Mouse (Mus musculus) erythroid progenitor cell, adult 5-6 weeks (primary cell): Measurements from ENCODE around the gene Lpar3. TPM values are rescaled to one million over a fixed set of nuclear protein-coding genes. Genes with fewer than 3 reads are reported as not detected.
A peak's percentile ranks its signal among the peaks of the same experiment; 100 is the strongest.

Source experiments
- ATAC-seq: replicated peaks from 2 replicates; pipeline ENCODE4 v1.8.0; 2016; ENCODE audit warnings: moderate number of reproducible peaks, mild to moderate bottlenecking, moderate TSS enrichment, inconsistent platforms; ENCODE audit not compliant: poor library complexity, low FRiP score, severe bottlenecking
- total RNA-seq, 2 experiments: library from RNA; stranded (forward) in 1 of 2; stranded (reverse) in 1 of 2; fragments of 150-400 nt in 1 of 2; fragments of 186-747, 209-891 nt in 1 of 2; gene quantifications; 2 replicates each; pipeline versions ENCODE4 v1.2.3 to v1.2.4; 2015 to 2017; ENCODE audit warnings: low replicate concordance in 2 of 2

The Lpar3 gene
- total RNA-seq, 2 experiments from 2014 or later = not detected

DNA sequence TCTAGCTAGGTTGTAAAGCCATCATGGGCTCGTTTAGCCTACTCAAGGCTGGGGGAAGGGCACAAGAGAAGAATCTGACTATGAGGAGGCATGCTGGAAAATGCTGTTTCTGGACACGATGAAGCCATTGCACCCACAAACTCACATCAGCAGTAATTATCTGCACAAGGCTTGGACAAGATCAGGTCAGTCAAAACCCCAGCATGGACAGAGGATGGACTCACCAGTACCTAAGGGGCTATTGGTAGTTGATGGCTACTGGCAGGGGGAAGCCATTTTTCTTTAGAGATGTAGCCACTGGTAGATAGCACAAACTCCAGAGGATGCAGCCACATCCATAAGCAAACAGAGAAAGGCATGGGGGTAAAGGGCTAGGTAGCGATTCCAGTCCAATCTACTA, 81.7 kb downstream of the Lpar3 start:
- ATAC-seq = no peak

DNA sequence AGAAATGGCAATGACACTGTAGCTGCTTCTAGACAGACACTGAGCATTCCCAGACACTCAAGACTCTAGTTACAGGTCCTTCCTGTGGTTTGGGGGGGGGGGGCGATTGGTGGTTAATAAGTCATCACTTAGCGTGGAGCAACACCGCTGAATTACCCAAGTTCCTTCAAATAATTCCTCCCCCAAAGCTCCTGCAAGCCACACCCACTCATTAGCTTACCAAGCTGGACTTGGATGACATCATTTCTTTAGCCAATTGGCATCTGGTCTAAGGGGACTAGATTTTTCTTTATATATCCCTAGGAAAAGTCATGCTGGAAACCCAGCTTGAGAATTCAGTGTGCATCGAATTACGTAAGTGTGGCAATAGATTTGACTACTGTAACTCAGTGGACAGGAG, 82.4 kb downstream of the Lpar3 start:
- no peak for ATAC-seq

DNA sequence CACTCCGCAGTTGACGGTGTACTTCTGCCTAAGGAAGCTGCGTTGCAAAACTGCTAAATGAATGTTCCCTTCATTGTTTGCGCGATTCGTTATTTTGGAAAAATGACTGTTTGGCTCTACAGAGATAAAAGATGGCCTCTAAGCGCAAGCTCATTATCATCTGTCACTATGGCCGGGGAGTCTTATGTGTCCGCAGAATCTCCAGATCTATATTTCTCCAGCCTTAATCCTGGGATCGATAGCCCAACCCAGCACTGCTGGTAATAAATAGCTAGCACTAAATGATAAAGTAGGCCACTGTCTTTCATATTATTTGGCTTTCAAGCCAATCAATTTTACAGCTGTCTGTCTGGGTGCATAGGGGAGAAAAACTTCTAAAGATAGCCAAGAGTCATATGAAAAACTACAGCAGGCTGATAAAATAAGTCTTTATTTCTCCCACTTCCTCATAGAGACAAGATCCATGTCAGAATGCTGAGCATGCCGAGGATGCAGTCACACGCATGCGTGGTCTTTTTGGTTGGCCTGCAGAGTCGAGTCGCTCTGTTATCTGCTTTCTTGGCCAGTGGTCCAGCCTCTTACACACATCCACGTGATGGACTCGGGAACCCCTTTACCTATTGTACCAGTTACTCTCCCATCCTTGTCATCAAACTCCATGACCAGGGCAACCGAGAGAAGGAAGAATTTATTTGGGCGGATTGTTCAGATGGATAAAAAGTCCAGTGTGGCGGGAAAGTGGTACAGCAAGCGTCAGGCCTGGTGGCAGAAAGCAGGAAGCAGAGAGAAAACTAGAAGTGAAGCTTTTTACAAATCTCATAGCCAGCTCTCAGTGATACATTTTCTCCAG, 84.0 kb downstream of the Lpar3 start:
- no peak for ATAC-seq

DNA sequence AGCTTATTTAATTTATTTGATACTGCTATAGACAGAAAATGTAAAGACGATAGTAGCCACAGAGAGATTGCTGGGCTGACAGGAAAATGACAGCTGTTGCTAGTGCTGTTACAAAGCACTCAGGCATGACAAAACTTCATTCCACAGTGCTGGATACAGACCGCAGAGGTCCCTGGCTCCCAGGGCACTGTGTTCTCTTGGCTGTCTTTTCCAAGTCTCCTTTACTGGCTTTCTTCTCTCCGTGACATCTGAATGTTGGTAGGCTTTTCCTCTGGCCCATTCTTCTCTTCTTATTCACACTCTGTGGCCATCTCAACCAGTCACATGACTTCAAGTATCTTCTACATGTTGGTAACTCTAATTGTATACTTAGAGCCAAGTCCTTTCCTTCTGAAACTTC, 86.6 kb downstream of the Lpar3 start:
- ATAC-seq = no peak

DNA sequence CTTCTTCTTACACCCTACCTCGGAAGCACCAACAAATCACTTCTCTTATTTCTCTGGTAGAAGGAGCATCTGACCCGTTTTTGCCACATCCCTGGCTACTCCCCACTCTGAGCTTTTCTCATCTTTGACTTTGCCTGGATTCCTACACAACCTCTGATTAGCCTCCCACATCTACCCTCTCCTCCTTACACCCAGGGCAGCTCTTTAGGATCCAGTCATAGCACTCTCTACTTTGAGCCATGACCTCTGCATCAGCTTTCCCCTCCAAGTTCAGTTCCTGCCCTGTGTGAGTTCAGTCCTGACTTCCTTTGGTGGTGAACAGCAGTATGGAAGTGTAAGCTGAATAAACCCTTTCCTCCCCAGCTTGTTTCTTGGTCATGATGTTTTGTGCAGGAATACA, 87.1 kb downstream of the Lpar3 start:
- no peak for ATAC-seq

DNA sequence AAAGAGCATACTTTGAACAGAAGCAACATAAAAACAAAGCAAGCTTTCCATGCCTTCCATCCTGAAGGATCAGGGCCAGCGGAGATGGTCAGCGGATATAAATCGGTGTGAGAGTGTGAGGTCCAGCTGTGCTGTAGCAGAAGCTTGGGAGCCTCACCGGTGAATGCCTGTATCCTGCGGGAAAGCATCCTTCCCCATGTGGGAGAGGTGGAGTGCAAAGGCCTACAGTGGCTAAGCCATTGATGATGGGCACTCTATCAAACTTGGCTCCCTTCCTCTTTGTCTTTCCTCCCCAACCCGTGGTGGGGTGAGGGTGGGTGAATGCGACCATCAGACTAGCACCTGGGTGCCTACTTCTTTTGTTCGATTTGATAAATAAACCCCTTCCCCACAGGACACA, 88.8 kb downstream of the Lpar3 start:
- no peak for ATAC-seq

DNA sequence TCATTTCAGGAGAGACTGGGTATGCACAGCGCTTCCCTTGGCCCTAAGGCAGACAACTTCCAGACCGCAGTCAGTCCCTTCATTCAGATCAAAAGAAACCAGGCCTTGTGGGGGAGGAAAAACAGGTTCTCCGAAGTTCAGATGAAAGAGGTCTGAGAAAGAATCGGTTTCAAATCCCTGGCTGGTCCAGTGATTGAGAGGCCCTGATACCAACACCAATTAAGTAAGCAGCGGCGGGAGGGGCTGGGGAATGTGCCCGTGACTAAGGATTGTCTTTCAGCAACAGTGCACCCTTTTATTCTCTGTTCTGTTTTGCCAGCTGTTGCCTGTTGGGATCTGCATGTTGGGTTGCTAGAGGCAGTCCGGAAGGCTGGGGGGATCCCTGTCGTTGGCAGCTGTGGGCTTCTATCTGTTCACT, 90.4 kb downstream of the Lpar3 start:
- no peak for ATAC-seq

DNA sequence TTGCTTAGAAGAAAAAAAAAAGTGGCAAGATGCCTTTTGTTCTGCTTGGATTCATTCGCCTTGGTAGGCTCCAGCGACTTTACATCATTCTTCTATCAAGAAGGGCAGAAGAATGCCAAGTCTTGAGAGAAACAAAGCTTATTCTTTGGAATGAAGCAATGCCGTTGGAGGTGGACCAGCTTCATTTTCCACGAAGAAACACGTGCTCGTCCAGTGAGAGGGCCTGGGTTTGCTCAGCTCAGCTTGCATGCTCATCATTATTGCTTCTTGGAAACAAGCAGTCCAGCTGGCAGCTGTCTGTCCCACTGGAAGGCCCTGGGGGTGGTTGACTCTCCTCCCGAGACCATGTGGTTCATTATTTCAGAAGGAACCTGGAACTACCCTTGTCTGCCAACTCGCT, 94.7 kb downstream of the Lpar3 start:
- no peak for ATAC-seq

DNA sequence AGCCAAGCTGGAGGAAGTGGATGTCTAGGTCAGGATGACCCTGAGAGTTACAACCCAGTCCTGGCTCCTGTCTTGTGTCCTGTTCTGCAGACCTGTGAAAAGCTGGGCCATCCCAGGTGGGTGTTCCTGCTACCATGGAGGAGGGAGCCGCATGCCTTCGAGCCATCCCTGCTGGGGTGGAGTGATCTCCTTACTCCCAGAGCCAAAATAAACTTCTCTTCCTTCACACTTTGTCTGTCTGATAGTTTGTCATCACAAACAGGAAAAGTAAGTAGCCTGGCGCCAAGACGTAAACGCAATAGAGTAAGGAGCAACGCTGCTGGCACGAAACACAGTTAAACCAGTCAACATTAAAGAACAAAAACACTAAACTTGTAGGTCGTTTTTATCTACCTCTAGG, 95.5 kb downstream of the Lpar3 start:
- ATAC-seq = no peak

DNA sequence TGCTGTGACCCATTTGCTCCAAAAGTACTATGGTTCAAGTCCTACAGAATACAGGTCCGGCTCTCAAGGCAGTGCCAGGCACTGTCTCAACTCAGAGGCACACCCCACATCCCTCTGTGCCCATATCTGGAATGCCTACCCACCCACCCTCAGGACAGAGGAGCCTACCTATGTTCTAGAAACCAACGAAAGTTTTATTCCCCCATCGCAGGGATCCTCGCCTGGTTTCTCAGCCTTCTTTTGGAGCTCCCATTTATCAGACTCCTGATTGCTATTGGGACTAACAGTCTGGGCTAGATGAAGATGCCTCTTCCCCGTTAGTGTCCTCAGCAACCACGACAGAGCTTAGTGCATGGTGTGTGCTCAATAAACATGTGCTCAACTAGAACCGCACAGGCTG, 96.6 kb downstream of the Lpar3 start:
- no peak for ATAC-seq

DNA sequence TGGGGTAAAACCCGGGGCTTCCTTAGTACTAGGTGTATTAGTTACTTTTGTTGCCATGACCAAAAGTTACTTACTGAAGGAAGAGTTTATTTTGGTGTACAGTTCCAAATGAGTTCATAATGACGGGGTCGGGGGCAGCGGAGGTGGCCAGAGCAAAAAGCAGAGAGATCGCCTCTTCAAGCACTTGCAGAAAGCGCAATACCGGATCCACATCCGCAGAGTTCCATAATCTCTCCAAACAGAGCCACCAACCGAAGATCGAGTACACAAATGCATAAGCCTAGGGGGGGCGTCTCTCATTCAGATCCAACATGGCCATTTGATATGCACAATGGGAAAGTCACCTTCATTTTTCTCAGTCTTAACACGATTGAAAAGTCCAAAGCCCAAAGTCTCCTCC, 97.1 kb downstream of the Lpar3 start:
- ATAC-seq = no peak

DNA sequence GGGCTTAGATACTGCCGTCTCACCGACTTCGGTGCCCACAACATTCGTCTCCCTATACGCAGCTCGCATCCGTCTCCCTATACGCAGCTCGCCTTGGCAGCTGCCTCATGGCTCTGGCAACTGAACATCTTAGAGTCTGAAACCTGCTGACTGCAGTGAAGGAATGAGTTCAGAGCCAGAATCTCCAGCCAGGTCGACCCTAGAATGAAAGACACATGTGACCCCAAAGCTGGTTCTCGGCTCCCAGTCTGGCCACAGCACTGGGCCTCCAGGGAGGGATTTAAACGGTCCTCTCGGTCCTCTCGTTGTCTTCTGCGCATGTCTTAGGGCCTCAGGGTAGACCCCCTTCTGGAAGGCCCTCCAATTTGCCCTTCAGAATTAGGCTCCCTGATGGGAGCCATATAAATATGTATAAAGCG, 97.8 kb downstream of the Lpar3 start:
- ATAC-seq = no peak

DNA sequence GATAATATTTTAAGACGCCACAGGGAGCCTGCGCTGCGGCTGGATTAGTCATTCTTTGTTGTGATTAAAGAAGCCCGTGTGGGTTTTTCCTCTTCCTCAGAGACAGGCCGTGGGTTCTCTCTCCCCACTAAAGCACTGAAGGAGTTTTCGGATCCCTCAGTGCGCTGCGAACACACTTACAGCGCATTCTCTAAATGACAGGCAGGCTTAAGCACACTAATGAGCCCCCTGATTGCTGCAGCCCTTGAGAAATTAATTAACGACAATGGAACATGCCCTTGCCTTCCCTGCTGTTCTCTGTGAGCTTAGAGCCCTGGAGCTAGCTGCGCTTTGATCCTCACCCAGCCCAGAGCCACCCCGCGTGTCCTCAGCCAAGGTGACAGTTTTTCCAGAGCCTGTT, 98.2 kb downstream of the Lpar3 start:
- ATAC-seq = no peak

DNA sequence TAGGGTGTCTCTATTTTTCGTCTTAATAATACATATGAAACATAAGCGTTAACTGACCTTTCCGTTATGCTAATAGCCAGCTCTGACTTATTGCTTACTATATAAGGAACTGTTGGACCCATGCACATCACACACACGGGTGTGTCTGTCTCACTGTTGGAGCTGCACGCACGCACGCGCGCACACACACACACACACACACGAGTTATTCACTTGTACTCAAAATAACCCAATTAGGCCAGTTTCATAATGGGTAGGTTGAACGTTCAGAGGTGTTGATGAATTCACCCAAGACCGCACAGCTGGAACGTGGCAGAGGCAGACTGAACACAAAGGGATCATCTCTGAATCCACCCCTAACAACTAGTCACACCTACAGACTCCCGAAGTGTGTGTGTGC, 98.7 kb downstream of the Lpar3 start:
- no peak for ATAC-seq

DNA sequence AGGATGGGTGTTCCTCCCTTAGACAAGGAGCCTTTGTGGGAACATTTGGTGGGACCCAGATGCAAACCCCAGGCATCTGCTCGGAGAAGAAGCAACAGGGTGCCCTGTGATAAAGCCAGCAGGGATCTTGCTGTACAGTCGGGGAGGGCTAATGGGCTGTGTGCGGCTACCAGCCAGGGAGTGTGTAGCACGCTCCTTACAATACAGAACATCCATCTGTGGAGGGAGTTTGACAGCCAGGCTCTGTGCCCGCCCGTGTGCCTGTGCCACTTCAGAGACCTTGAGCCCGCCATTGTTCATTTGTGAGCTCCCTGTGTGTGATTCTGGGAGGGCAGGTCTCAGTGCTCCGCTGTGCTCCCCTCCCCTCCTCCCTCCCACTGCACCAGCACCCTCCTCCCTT, 104.2 kb downstream of the Lpar3 start:
- no peak for ATAC-seq

DNA sequence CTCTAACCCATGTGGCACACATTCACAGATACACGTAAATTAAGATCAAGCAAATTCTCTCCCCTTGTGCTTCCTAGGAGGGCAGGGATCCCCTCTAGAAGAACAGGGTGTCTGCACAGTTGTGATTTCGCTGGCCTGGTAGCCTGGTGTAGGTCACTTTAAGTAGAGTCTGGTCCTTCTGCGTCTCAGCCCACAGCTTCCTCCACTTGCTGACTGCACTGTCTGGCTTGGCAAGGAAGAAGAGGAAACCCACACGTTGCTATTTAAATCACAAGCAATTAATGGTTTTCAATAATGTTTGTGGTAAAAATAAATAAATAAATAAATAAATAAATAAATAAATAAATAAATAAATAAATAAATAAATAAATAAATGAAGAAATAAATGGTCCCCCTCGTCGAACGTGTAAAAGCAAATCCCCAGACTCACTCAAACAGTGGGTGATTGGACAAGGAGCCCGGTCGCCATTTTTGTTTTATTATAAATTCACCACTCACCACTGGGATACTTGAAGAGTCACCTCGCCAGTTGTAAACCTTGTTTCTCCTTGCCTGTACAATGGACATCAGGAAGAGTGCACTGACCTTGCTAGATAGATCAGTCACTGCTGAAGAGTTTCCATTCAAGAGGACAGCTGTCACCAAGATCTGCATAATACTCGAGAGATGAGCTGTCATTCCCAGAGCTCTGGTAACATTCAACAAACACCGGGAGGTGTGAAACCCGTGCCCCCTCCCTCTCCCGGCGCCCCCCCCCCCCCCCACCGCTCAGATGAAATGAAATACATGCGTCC, 106.2 kb downstream of the Lpar3 start:
- ATAC-seq = no peak

DNA sequence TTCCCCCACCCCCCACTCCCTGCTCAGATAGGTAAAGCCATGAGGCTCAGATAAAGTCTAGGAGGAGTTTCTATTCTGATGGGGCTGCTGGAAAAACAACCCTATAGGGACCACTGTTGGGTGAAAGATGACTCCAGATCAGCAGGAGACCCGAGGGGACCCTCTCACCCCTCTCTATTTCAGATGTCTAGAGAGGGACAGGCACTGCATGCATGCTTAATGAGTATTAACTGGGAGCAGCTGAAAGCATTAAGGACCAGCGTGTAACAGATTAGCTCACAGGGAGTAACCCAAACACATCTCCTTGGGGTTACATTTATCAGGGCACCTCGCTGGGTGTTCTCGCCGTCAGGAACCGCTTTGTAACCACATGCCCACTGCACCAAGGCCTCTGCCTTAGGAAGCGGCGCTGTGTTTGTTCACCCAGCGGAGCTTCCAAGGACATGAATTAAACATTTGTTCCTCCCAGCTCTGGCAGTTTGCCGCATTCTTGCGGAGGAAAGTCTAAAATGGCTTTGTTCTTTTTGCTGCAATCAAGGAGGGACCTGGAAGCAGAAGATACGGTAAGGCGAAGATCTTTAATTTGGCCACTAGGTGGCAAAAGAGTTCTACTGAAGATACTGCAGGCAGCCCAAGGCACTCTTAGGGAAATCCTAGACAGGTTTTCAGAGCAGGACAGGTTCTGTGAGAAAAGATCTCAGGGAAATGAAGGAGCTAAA, 106.9 kb downstream of the Lpar3 start:
- ATAC-seq = peak; percentile 86

DNA sequence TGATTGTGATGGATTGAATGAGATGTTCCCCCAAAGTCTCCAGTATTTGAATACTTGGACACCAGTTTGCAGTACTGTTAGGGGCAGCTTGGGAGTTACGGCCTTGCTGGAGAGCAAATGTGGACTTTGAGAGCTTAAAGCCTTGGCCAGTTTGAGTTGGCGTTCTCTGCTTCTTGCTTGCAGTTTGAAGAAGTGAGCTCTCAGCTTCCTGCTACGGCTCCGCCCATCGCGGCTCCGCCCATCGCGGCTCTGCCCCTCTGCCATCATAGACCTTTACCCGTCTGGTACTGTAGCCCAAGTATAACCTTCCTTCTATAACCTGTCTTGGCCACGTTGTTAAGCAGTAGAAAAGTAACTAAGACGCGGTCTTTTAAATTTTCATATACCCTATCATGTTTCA, 108.0 kb downstream of the Lpar3 start:
- peak; percentile 72 for ATAC-seq

DNA sequence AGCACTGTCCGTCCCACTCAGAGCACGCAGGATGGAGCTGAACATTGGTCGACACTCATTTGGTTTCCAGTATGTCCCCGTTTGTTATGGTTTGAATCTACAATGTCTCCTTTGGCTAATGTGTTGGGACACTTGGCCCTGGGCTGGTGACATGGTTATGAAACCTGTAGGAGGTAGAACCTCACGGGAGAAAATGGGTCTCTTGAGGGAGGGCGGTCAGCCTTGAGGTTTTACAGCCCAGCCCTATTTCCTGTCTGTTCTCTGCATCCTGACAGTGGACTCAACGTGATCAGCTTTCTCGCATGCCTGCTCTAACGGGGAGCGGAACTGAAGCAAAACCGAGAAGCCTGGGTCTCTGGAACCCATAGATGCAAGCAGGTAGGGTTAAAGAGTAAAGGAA, 111.1 kb downstream of the Lpar3 start:
- ATAC-seq = no peak

DNA sequence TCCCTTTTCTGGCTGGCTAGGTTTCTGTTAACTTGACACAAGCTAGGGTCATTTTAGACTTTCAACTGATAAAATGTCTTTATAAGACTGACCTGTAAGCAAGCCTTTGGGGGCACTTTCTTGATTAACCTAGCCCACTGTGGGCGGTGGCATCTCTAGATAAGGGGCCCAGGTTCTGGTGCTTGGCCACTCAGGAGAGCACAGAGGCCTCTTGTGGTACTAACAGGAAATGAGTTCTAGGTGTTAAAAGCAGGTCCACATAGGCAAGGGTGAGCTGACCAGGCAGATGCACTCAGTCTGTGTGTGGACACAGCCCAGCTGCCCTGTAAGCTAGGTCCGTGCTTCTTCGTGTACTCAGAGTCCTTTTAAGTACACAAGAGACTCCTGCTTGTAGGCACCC, 112.5 kb downstream of the Lpar3 start:
- no peak for ATAC-seq

DNA sequence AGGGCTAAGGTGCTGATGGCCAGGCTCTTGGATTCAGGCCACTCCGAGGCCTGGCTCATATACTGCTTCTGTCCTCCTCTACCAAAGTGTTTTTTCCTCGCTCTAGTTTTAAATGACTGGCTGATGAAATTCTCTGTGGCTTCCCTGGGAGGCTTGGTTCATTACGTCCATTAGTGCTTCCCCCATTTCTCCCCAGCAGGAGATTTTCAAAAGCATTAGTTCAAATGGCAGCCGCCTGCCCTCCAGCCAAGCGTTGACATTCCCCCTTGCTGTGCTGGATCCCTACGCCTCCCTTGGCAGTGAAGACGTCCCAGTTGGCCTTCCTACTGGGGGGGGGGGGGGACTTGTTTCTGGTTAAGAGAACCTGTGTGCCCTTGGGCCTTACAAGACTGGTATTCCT, 113.3 kb downstream of the Lpar3 start:
- no peak for ATAC-seq
